Mouse (Mus musculus) erythroblast, embryonic 14.5 days (primary cell): ENCODE data around the gene Tmem9.

Experiments used
- GATA1 ChIP-seq: IDR thresholded peaks from 2 replicates; pipeline ENCODE4 v1.6.1; 2012; ENCODE audit warnings: low read length, inconsistent platforms, mixed read lengths
- TAL1 ChIP-seq: IDR thresholded peaks from 3 replicates; pipeline ENCODE4 v1.6.1; 2012; ENCODE audit warnings: low read length, inconsistent platforms, mixed read lengths

DNA sequence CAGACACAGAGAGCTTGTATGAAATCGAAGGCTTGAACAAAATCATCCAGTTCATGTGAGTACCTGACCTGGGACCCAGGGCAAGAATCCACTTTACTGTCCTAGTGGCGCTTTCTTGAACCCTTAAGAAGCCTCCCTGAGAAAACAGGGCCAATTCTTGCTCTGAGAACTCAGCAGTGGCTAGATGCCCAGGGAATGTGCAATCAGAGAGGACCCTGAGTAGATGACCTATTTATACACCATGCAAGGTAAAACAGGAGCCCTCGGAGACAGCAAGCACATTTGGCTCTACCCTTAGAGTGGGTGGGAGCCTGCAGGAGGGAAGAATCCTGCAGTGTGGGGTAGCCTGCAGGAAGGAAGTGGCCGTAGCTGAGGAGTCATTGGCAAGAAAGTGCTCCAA, 69.7 kb downstream of the Tmem9 start:
- no peak for TF ChIP-seq GATA1
- no peak for TF ChIP-seq TAL1
